Mouse (Mus musculus): Measurements from ENCODE around the gene Coq4. TPM values are rescaled to one million over a fixed set of nuclear protein-coding genes. Genes with fewer than 3 reads are reported as not detected.

Coq4 gene
- 29.7 and 29.9 TPM in 2 replicates for polyA plus RNA-seq (2015; fragmentation: Nextera tagmentation; extraction: Ambion mirVana)

- H3K36me3 ChIP-seq: peaks cover 60% of the 10 kb centered on the region
- H3K9ac ChIP-seq: peak within 1 kb of the TSS; percentile 77
- peak within 1 kb of the TSS; percentile 83 for H3K4me2 ChIP-seq (replicated peaks)
- 2% methylated on average over 31 of the region's 31 CpGs for WGBS
- peaks cover 19% of the 10 kb centered on the region for H3K4me1 ChIP-seq
- H3K27me3 ChIP-seq: no peaks in the 10 kb centered on the region
- peak within 1 kb of the TSS; percentile 65 for H3K4me3 ChIP-seq
- H3K9me3 ChIP-seq: 0 out of 2 replicates have a peak, but pooled peaks cover 2% of the 10 kb centered on the region
- peak; percentile 87 for ATAC-seq (ENCODE audit: low FRiP score, low read depth)
- peak within 1 kb of the TSS; percentile 67 for H3K27ac ChIP-seq
Measured at GRCm38 (mm10) chr2:29787104-29787917, at the start of gene Coq4. Gene Coq4 (plus strand): TSS chr2:29787493.

GRCm38 (mm10) chr2:29738799-29739198, 48.5 kb upstream of the Coq4 start:
- H3K36me3 ChIP-seq: peaks cover 66% of the 10 kb centered on the region
- H3K4me1 ChIP-seq: no peaks in the 10 kb centered on the region
- no peak overlapping the region for H3K4me2 ChIP-seq (replicated peaks)
- H3K27me3 ChIP-seq: no peaks in the 10 kb centered on the region
- no peak overlapping the region for H3K9ac ChIP-seq
- no peak for ATAC-seq (ENCODE audit: low FRiP score, low read depth)
- H3K27ac ChIP-seq: peak overlapping the region; percentile 3; the same call in 1 of the 2 replicates
- WGBS: 53% methylated on average over 4 of the region's 4 CpGs
- H3K9me3 ChIP-seq: no peaks in the 10 kb centered on the region
- H3K4me3 ChIP-seq: no peak overlapping the region

GRCm38 (mm10) chr2:29739368-29739767, 47.9 kb upstream of the Coq4 start:
- peaks cover 60% of the 10 kb centered on the region for H3K36me3 ChIP-seq
- H3K4me3 ChIP-seq: no peak overlapping the region
- no peak overlapping the region for H3K9ac ChIP-seq
- H3K9me3 ChIP-seq: no peaks in the 10 kb centered on the region
- ATAC-seq (ENCODE audit: low FRiP score, low read depth): no peak
- peak overlapping the region; percentile 33; the same call in 1 of the 2 replicates for H3K27ac ChIP-seq
- no peaks in the 10 kb centered on the region for H3K4me1 ChIP-seq
- H3K27me3 ChIP-seq: no peaks in the 10 kb centered on the region
- H3K4me2 ChIP-seq (replicated peaks): no peak overlapping the region
- 56% methylated on average over 5 of the region's 5 CpGs for WGBS

GRCm38 (mm10) chr2:29741207-29741606, 46.1 kb upstream of the Coq4 start:
- H3K4me2 ChIP-seq (replicated peaks): no peak overlapping the region
- peaks cover 17% of the 10 kb centered on the region for H3K27me3 ChIP-seq
- no peak overlapping the region for H3K9ac ChIP-seq
- H3K4me1 ChIP-seq: no peaks in the 10 kb centered on the region
- peaks cover 44% of the 10 kb centered on the region for H3K36me3 ChIP-seq
- no peak for ATAC-seq (ENCODE audit: low FRiP score, low read depth)
- no peak overlapping the region for H3K27ac ChIP-seq
- WGBS: 90% methylated on average over 6 of the region's 6 CpGs
- no peak overlapping the region for H3K4me3 ChIP-seq
- H3K9me3 ChIP-seq: no peaks in the 10 kb centered on the region

- 90% methylated on average over 6 of the region's 6 CpGs for WGBS
- H3K27ac ChIP-seq: no peak overlapping the region
- no peak overlapping the region for H3K4me2 ChIP-seq (replicated peaks)
- no peak overlapping the region for H3K4me3 ChIP-seq
- ATAC-seq (ENCODE audit: low FRiP score, low read depth): no peak
- H3K36me3 ChIP-seq: peaks cover 13% of the 10 kb centered on the region
- no peaks in the 10 kb centered on the region for H3K9me3 ChIP-seq
- no peak overlapping the region for H3K9ac ChIP-seq
- peaks cover 47% of the 10 kb centered on the region for H3K27me3 ChIP-seq
- peaks cover 6% of the 10 kb centered on the region for H3K4me1 ChIP-seq
Measured at GRCm38 (mm10) chr2:29744256-29744655, 43.0 kb upstream of the Coq4 start.

GRCm38 (mm10) chr2:29747188-29747782, 40.0 kb upstream of the Coq4 start:
- WGBS: 2% methylated on average over 48 of the region's 50 CpGs
- peak overlapping the region; percentile 67 for H3K4me2 ChIP-seq (replicated peaks)
- H3K27ac ChIP-seq: no peak overlapping the region
- H3K9me3 ChIP-seq: no peaks in the 10 kb centered on the region
- no peaks in the 10 kb centered on the region for H3K36me3 ChIP-seq
- peaks cover 17% of the 10 kb centered on the region for H3K4me1 ChIP-seq
- peaks cover 76% of the 10 kb centered on the region for H3K27me3 ChIP-seq
- peak overlapping the region; percentile 41 for H3K4me3 ChIP-seq
- peak overlapping the region; percentile 59 for H3K9ac ChIP-seq
- ATAC-seq (ENCODE audit: low FRiP score, low read depth): no peak

GRCm38 (mm10) chr2:29747852-29748251, 39.4 kb upstream of the Coq4 start:
- H3K27me3 ChIP-seq: peaks cover 81% of the 10 kb centered on the region
- no peaks in the 10 kb centered on the region for H3K36me3 ChIP-seq
- no peak overlapping the region for H3K27ac ChIP-seq
- peak overlapping the region; percentile 41; the same call in 1 of the 2 replicates for H3K4me3 ChIP-seq
- WGBS: 52% methylated on average over 5 of the region's 5 CpGs
- H3K9me3 ChIP-seq: no peaks in the 10 kb centered on the region
- H3K4me1 ChIP-seq: peaks cover 17% of the 10 kb centered on the region
- H3K9ac ChIP-seq: no peak overlapping the region
- peak overlapping the region; percentile 67 for H3K4me2 ChIP-seq (replicated peaks)
- ATAC-seq (ENCODE audit: low FRiP score, low read depth): no peak

GRCm38 (mm10) chr2:29748499-29748898, 38.8 kb upstream of the Coq4 start:
- Histone ChIP-seq H3K9me3 (no peaks in the 10 kb centered on the region), H3K4me3 (no peak overlapping the region), H3K4me2 (replicated peaks) (no peak overlapping the region), H3K4me1 (peaks cover 17% of the 10 kb centered on the region), H3K36me3 (no peaks in the 10 kb centered on the region), H3K9ac (no peak overlapping the region), H3K27me3 (peaks cover 88% of the 10 kb centered on the region), H3K27ac (no peak overlapping the region)
- WGBS: 88% methylated on average over 4 of the region's 4 CpGs
- no peak for ATAC-seq (ENCODE audit: low FRiP score, low read depth)

- peak within 1 kb of the TSS; percentile 21 for H3K4me3 ChIP-seq
- 0 out of 2 replicates have a peak within 1 kb of the TSS, but pooled peaks have one; percentile 19 for H3K9ac ChIP-seq
- H3K27me3 ChIP-seq: peaks cover 72% of the 10 kb centered on the region
- H3K27ac ChIP-seq: no peak within 1 kb of the TSS
- no peak; the same call in 1 of the 2 replicates for ATAC-seq (ENCODE audit: low FRiP score, low read depth)
- no peaks in the 10 kb centered on the region for H3K9me3 ChIP-seq
- WGBS: 6% methylated on average over 28 of the region's 28 CpGs
- peaks cover 17% of the 10 kb centered on the region for H3K4me1 ChIP-seq
- H3K4me2 ChIP-seq (replicated peaks): peak within 1 kb of the TSS; percentile 44
- H3K36me3 ChIP-seq: no peaks in the 10 kb centered on the region
Measured at GRCm38 (mm10) chr2:29751497-29751896, 35.8 kb upstream of the Coq4 start, which contains the start of gene Gm13420. Gene Gm13420 (minus strand): TSS chr2:29751685.

- H3K27ac ChIP-seq: no peak overlapping the region
- peaks cover 12% of the 10 kb centered on the region for H3K4me1 ChIP-seq
- WGBS: 81% methylated on average over 5 of the region's 5 CpGs
- no peak overlapping the region for H3K9ac ChIP-seq
- H3K9me3 ChIP-seq: no peaks in the 10 kb centered on the region
- ATAC-seq (ENCODE audit: low FRiP score, low read depth): no peak
- H3K4me3 ChIP-seq: no peak overlapping the region
- H3K36me3 ChIP-seq: no peaks in the 10 kb centered on the region
- no peak overlapping the region for H3K4me2 ChIP-seq (replicated peaks)
- H3K27me3 ChIP-seq: peaks cover 65% of the 10 kb centered on the region
Measured at GRCm38 (mm10) chr2:29752397-29752796, 34.9 kb upstream of the Coq4 start.

GRCm38 (mm10) chr2:29755693-29756092, 31.6 kb upstream of the Coq4 start:
- no peak overlapping the region for H3K4me3 ChIP-seq
- no peak overlapping the region for H3K9ac ChIP-seq
- no peaks in the 10 kb centered on the region for H3K36me3 ChIP-seq
- no peak overlapping the region for H3K27ac ChIP-seq
- H3K27me3 ChIP-seq: peaks cover 35% of the 10 kb centered on the region
- H3K9me3 ChIP-seq: no peaks in the 10 kb centered on the region
- ATAC-seq (ENCODE audit: low FRiP score, low read depth): no peak
- no peak overlapping the region for H3K4me2 ChIP-seq (replicated peaks)
- H3K4me1 ChIP-seq: peaks cover 10% of the 10 kb centered on the region; the same call in 1 of the 2 replicates

GRCm38 (mm10) chr2:29764831-29765230, 22.5 kb upstream of the Coq4 start:
- Histone ChIP-seq H3K9me3 (no peaks in the 10 kb centered on the region), H3K4me2 (replicated peaks) (no peak overlapping the region), H3K27ac (no peak overlapping the region), H3K27me3 (no peaks in the 10 kb centered on the region; the same call in 1 of the 2 replicates), H3K4me3 (no peak overlapping the region), H3K4me1 (no peaks in the 10 kb centered on the region), H3K9ac (no peak overlapping the region), H3K36me3 (no peaks in the 10 kb centered on the region)
- 0% methylated on average over 1 of the region's 1 CpGs for WGBS
- ATAC-seq (ENCODE audit: low FRiP score, low read depth): no peak
